Comparison of ENCODE assay signal across 10 mouse cellular contexts in genomic region chr3:51814073-51814472, GRCm38 (mm10).
"Had no signal": no experiment of that assay in that cellular context is flagged by ENCODE, and none has a peak within 500 bp of the region (broad histone marks: within the 10 kb centered on the region; RNA-seq: fewer than 3 reads in every experiment).

No protein-coding gene starts in this region.

- H3K27ac ChIP-seq: left cerebral cortex, adult 2 months; limb, embryonic 12.5 days; lung, embryonic 15.5 days; midbrain, embryonic 10.5 days; midbrain, embryonic 15.5 days; neural tube, embryonic 12.5 days; stomach, postnatal 0 days had no signal

- H3K9me3 ChIP-seq: limb, embryonic 12.5 days; lung, embryonic 15.5 days; midbrain, embryonic 10.5 days; midbrain, embryonic 15.5 days; neural tube, embryonic 12.5 days had no signal

- H3K27me3 ChIP-seq: limb, embryonic 12.5 days; lung, embryonic 15.5 days; midbrain, embryonic 15.5 days; neural tube, embryonic 12.5 days had no signal

- ATAC-seq: midbrain, embryonic 15.5 days had no signal

- H3K4me3 ChIP-seq: left cerebral cortex, adult 2 months; limb, embryonic 12.5 days; lung, embryonic 15.5 days; midbrain, embryonic 10.5 days; midbrain, embryonic 15.5 days; neural tube, embryonic 12.5 days had no signal

- DNase-seq: kidney, adult 11 months; kidney, postnatal 10 days; lung, postnatal 14 days had no signal

- H3K36me3 ChIP-seq: limb, embryonic 12.5 days; lung, embryonic 15.5 days; midbrain, embryonic 10.5 days; midbrain, embryonic 15.5 days; neural tube, embryonic 12.5 days had no signal

- H3K9ac ChIP-seq: limb, embryonic 12.5 days; lung, embryonic 15.5 days; midbrain, embryonic 15.5 days; neural tube, embryonic 12.5 days had no signal

- H3K4me2 ChIP-seq: limb, embryonic 12.5 days; lung, embryonic 15.5 days; midbrain, embryonic 15.5 days; neural tube, embryonic 12.5 days had no signal
